Mouse (Mus musculus) cortical plate, adult 2 months (tissue): Measurements from ENCODE around the gene Cnga1.

Source experiments
- CTCF ChIP-seq: fragments of 200-500 bp; IDR thresholded peaks from 2 replicates; pipeline ENCODE4 v1.5.1; 2011; ENCODE audit warnings: mild to moderate bottlenecking, control low read depth, low read length; ENCODE audit not compliant: insufficient read depth; ENCODE audit errors: extremely low read depth
- POLR2A ChIP-seq: fragments of 200-500 bp; IDR thresholded peaks from 2 replicates; pipeline ENCODE4 v1.6.1; 2011; ENCODE audit warnings: mild to moderate bottlenecking, low read length, control low read depth; ENCODE audit not compliant: insufficient read depth; ENCODE audit errors: extremely low read depth

DNA sequence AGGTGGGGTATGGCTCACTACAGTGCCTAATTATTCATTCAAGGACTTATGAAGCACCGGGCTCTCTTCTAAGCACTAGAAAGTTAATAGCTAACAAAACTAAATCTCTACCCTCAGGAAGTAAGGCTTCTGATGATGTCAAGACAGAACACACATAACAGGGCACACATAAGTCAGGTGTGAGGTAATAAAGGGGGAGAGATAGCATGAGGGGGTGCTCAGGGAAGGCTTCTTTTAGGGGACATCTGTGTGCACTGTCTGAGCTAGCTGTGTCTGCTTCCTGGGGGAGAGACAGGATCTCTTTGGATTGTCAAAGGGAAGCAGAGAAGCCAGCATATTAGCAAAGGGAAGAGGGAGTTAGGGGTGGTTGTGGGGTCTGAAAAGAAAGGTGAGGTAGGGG lies at the start of gene Cnga1:
- no peak for TF ChIP-seq POLR2A
- no peak for TF ChIP-seq CTCF
